Mouse (Mus musculus): Measurements from ENCODE around the gene Olfr281. TPM values are rescaled to one million over a fixed set of nuclear protein-coding genes. Genes with fewer than 3 reads are reported as not detected.
A peak's percentile ranks its signal among the peaks of the same experiment; 100 is the strongest.
"Not testable (repeated sequence)": the region's sequence is repeated elsewhere in the genome, so short reads cannot be mapped to it uniquely, and the experiment has no call there.

The Olfr281 gene
- not detected in 2 replicates for polyA plus RNA-seq (2012; ENCODE audit: insufficient read depth, insufficient read length, missing spikeins)

- Histone ChIP-seq H3K4me3 (ENCODE audit: insufficient read depth, low read depth, low read length) (no peak within 1 kb of the TSS), H3K27ac (replicated peaks; ENCODE audit: low read depth, low read length) (no peak within 1 kb of the TSS), H3K4me1 (ENCODE audit: control insufficient read depth, insufficient read depth, insufficient read length, low read length) (0 out of 2 replicates have a peak, but pooled peaks cover 2% of the 10 kb centered on the region)
These were observed at the start of gene Olfr281 for GRCm38 (mm10) chr15:98452288-98452687. TSS of gene Olfr281 (plus strand) at chr15:98452588.

GRCm38 (mm10) chr15:98408406-98409060, 43.9 kb upstream of the Olfr281 start:
- Histone ChIP-seq H3K4me3 (ENCODE audit: insufficient read depth, low read depth, low read length) (no peak overlapping the region), H3K27ac (replicated peaks; ENCODE audit: low read depth, low read length) (no peak overlapping the region), H3K4me1 (ENCODE audit: control insufficient read depth, insufficient read depth, insufficient read length, low read length) (no peaks in the 10 kb centered on the region)

- H3K4me3 ChIP-seq (ENCODE audit: insufficient read depth, low read depth, low read length): no peak overlapping the region
- no peaks in the 10 kb centered on the region for H3K4me1 ChIP-seq (ENCODE audit: control insufficient read depth, insufficient read depth, insufficient read length, low read length)
- no peak overlapping the region for H3K27ac ChIP-seq (replicated peaks; ENCODE audit: low read depth, low read length)
These were observed 42.8 kb upstream of the Olfr281 start for GRCm38 (mm10) chr15:98409635-98410034.

- H3K4me3 ChIP-seq (ENCODE audit: insufficient read depth, low read depth, low read length): no peak overlapping the region
- H3K27ac ChIP-seq (replicated peaks; ENCODE audit: low read depth, low read length): no peak overlapping the region
- no peaks in the 10 kb centered on the region for H3K4me1 ChIP-seq (ENCODE audit: control insufficient read depth, insufficient read depth, insufficient read length, low read length)
These were observed 42.1 kb upstream of the Olfr281 start for GRCm38 (mm10) chr15:98410249-98410648.

GRCm38 (mm10) chr15:98415996-98416395, 36.4 kb upstream of the Olfr281 start:
- H3K4me1 ChIP-seq (ENCODE audit: control insufficient read depth, insufficient read depth, insufficient read length, low read length): no peaks in the 10 kb centered on the region
- H3K4me3 ChIP-seq (ENCODE audit: insufficient read depth, low read depth, low read length): no peak overlapping the region
- H3K27ac ChIP-seq (replicated peaks; ENCODE audit: low read depth, low read length): no peak overlapping the region

- not testable (repeated sequence) for H3K4me3 ChIP-seq (ENCODE audit: insufficient read depth, low read depth, low read length); H3K27ac ChIP-seq (replicated peaks; ENCODE audit: low read depth, low read length); H3K4me1 ChIP-seq (ENCODE audit: control insufficient read depth, insufficient read depth, insufficient read length, low read length)
These were observed 35.6 kb upstream of the Olfr281 start for GRCm38 (mm10) chr15:98416802-98417201.

- not testable (repeated sequence) for H3K27ac ChIP-seq (replicated peaks; ENCODE audit: low read depth, low read length)
These were observed 35.1 kb upstream of the Olfr281 start for GRCm38 (mm10) chr15:98417285-98417684.

GRCm38 (mm10) chr15:98418096-98418495, 34.3 kb upstream of the Olfr281 start:
- Histone ChIP-seq H3K4me1 (ENCODE audit: control insufficient read depth, insufficient read depth, insufficient read length, low read length) (no peaks in the 10 kb centered on the region), H3K4me3 (ENCODE audit: insufficient read depth, low read depth, low read length) (no peak overlapping the region), H3K27ac (replicated peaks; ENCODE audit: low read depth, low read length) (no peak overlapping the region)

More at GRCm38 (mm10) chr15:98417285-98417684, 35.1 kb upstream of the Olfr281 start:
- not testable (repeated sequence) for H3K4me3 ChIP-seq (ENCODE audit: insufficient read depth, low read depth, low read length); H3K4me1 ChIP-seq (ENCODE audit: control insufficient read depth, insufficient read depth, insufficient read length, low read length)

GRCm38 (mm10) chr15:98420897-98421296, 31.5 kb upstream of the Olfr281 start:
- Histone ChIP-seq H3K4me3 (ENCODE audit: insufficient read depth, low read depth, low read length) (no peak overlapping the region), H3K4me1 (ENCODE audit: control insufficient read depth, insufficient read depth, insufficient read length, low read length) (no peaks in the 10 kb centered on the region), H3K27ac (replicated peaks; ENCODE audit: low read depth, low read length) (no peak overlapping the region)

- no peak overlapping the region for H3K4me3 ChIP-seq (ENCODE audit: insufficient read depth, low read depth, low read length)
- no peak overlapping the region for H3K27ac ChIP-seq (replicated peaks; ENCODE audit: low read depth, low read length)
- H3K4me1 ChIP-seq (ENCODE audit: control insufficient read depth, insufficient read depth, insufficient read length, low read length): no peaks in the 10 kb centered on the region
These were observed 28.1 kb upstream of the Olfr281 start for GRCm38 (mm10) chr15:98424326-98424725.

- Histone ChIP-seq H3K27ac (replicated peaks; ENCODE audit: low read depth, low read length) (no peak overlapping the region), H3K4me3 (ENCODE audit: insufficient read depth, low read depth, low read length) (no peak overlapping the region), H3K4me1 (ENCODE audit: control insufficient read depth, insufficient read depth, insufficient read length, low read length) (no peaks in the 10 kb centered on the region)
These were observed 27.6 kb upstream of the Olfr281 start for GRCm38 (mm10) chr15:98424753-98425152.

- Histone ChIP-seq H3K27ac (replicated peaks; ENCODE audit: low read depth, low read length) (no peak overlapping the region), H3K4me3 (ENCODE audit: insufficient read depth, low read depth, low read length) (no peak overlapping the region), H3K4me1 (ENCODE audit: control insufficient read depth, insufficient read depth, insufficient read length, low read length) (no peaks in the 10 kb centered on the region)
These were observed 27.2 kb upstream of the Olfr281 start for GRCm38 (mm10) chr15:98425188-98425587.

- H3K4me3 ChIP-seq (ENCODE audit: insufficient read depth, low read depth, low read length); H3K4me1 ChIP-seq (ENCODE audit: control insufficient read depth, insufficient read depth, insufficient read length, low read length); H3K27ac ChIP-seq (replicated peaks; ENCODE audit: low read depth, low read length): not testable (repeated sequence)
These were observed 21.5 kb upstream of the Olfr281 start, which contains the start of gene Olfr282 for GRCm38 (mm10) chr15:98430925-98431324. TSS of gene Olfr282 (plus strand) at chr15:98431225.

GRCm38 (mm10) chr15:98444561-98444960, 7.8 kb upstream of the Olfr281 start:
- Histone ChIP-seq H3K4me1 (ENCODE audit: control insufficient read depth, insufficient read depth, insufficient read length, low read length) (peaks cover 2% of the 10 kb centered on the region; the same call in 1 of the 2 replicates), H3K27ac (replicated peaks; ENCODE audit: low read depth, low read length) (no peak overlapping the region), H3K4me3 (ENCODE audit: insufficient read depth, low read depth, low read length) (no peak overlapping the region)

GRCm38 (mm10) chr15:98448521-98448920, 3.9 kb upstream of the Olfr281 start:
- Histone ChIP-seq H3K4me3 (ENCODE audit: insufficient read depth, low read depth, low read length) (0 out of 2 replicates have a peak overlapping the region, but pooled peaks have one; percentile 7), H3K4me1 (ENCODE audit: control insufficient read depth, insufficient read depth, insufficient read length, low read length) (peaks cover 2% of the 10 kb centered on the region; the same call in 1 of the 2 replicates), H3K27ac (replicated peaks; ENCODE audit: low read depth, low read length) (no peak overlapping the region)

- H3K4me1 ChIP-seq (ENCODE audit: control insufficient read depth, insufficient read depth, insufficient read length, low read length): no peaks in the 10 kb centered on the region
- H3K27ac ChIP-seq (replicated peaks; ENCODE audit: low read depth, low read length): no peak within 1 kb of the TSS
- no peak within 1 kb of the TSS for H3K4me3 ChIP-seq (ENCODE audit: insufficient read depth, low read depth, low read length)
These were observed 17.2 kb downstream of the Olfr281 start, which contains the start of gene OR5BS1P for GRCm38 (mm10) chr15:98469596-98469995. TSS of gene OR5BS1P (plus strand) at chr15:98469896.

All from brown adipose tissue, adult 24 weeks (tissue).